Mouse (Mus musculus): ENCODE data around the gene 4931428L18Rik. TPM values are rescaled to one million over a fixed set of nuclear protein-coding genes. Genes with fewer than 3 reads are reported as not detected.

The 4931428L18Rik gene
- polyA plus RNA-seq, 1 experiment: 1.0 TPM

- Histone ChIP-seq H3K9ac (ENCODE audit: low read depth, poor library complexity, severe bottlenecking) (no peak overlapping the region), H3K27me3 (ENCODE audit: control insufficient read depth, insufficient read depth, low read length, poor library complexity, severe bottlenecking) (no peaks in the 10 kb centered on the region), H3K4me1 (ENCODE audit: control insufficient read depth, insufficient read depth, low read length) (no peaks in the 10 kb centered on the region), H3K9me3 (replicated peaks; ENCODE audit: control insufficient read depth, insufficient read depth, low read length, poor library complexity, severe bottlenecking) (no peaks in the 10 kb centered on the region), H3K36me3 (ENCODE audit: control insufficient read depth, insufficient read depth, low read length, poor library complexity, severe bottlenecking) (no peaks in the 10 kb centered on the region), H3K4me3 (ENCODE audit: low read depth, low read length) (no peak overlapping the region), H3K27ac (ENCODE audit: insufficient read depth, low read length) (no peak overlapping the region)
- TF ChIP-seq CTCF (IDR thresholded peaks at IDR 0.05; ENCODE audit: low read depth, low read length) (no peak), EP300 (IDR thresholded peaks at IDR 0.05; ENCODE audit: insufficient read depth, low read depth, low read length) (no peak), POLR2A (IDR thresholded peaks at IDR 0.05; ENCODE audit: insufficient read depth, low read length) (no peak)
Measured at GRCm38 (mm10) chr1:31059806-31060205, 162.7 kb downstream of the 4931428L18Rik start.

- Histone ChIP-seq H3K27ac (ENCODE audit: insufficient read depth, low read length) (no peak overlapping the region), H3K4me1 (ENCODE audit: control insufficient read depth, insufficient read depth, low read length) (no peaks in the 10 kb centered on the region), H3K27me3 (ENCODE audit: control insufficient read depth, insufficient read depth, low read length, poor library complexity, severe bottlenecking) (no peaks in the 10 kb centered on the region), H3K36me3 (ENCODE audit: control insufficient read depth, insufficient read depth, low read length, poor library complexity, severe bottlenecking) (no peaks in the 10 kb centered on the region), H3K9me3 (replicated peaks; ENCODE audit: control insufficient read depth, insufficient read depth, low read length, poor library complexity, severe bottlenecking) (no peaks in the 10 kb centered on the region), H3K4me3 (ENCODE audit: low read depth, low read length) (no peak overlapping the region), H3K9ac (ENCODE audit: low read depth, poor library complexity, severe bottlenecking) (no peak overlapping the region)
- TF ChIP-seq CTCF (IDR thresholded peaks at IDR 0.05; ENCODE audit: low read depth, low read length) (no peak), EP300 (IDR thresholded peaks at IDR 0.05; ENCODE audit: insufficient read depth, low read depth, low read length) (no peak), POLR2A (IDR thresholded peaks at IDR 0.05; ENCODE audit: insufficient read depth, low read length) (no peak)
Measured at GRCm38 (mm10) chr1:31058861-31059351, 163.6 kb downstream of the 4931428L18Rik start.

GRCm38 (mm10) chr1:31058196-31058595, 164.3 kb downstream of the 4931428L18Rik start:
- no peaks in the 10 kb centered on the region for H3K4me1 ChIP-seq (ENCODE audit: control insufficient read depth, insufficient read depth, low read length)
- no peak overlapping the region for H3K4me3 ChIP-seq (ENCODE audit: low read depth, low read length)
- TF ChIP-seq EP300 (IDR thresholded peaks at IDR 0.05; ENCODE audit: insufficient read depth, low read depth, low read length) (no peak), POLR2A (IDR thresholded peaks at IDR 0.05; ENCODE audit: insufficient read depth, low read length) (no peak), CTCF (IDR thresholded peaks at IDR 0.05; ENCODE audit: low read depth, low read length) (no peak)
- no peaks in the 10 kb centered on the region for H3K9me3 ChIP-seq (replicated peaks; ENCODE audit: control insufficient read depth, insufficient read depth, low read length, poor library complexity, severe bottlenecking)
- no peak overlapping the region for H3K9ac ChIP-seq (ENCODE audit: low read depth, poor library complexity, severe bottlenecking)
- no peaks in the 10 kb centered on the region for H3K36me3 ChIP-seq (ENCODE audit: control insufficient read depth, insufficient read depth, low read length, poor library complexity, severe bottlenecking)
- H3K27me3 ChIP-seq (ENCODE audit: control insufficient read depth, insufficient read depth, low read length, poor library complexity, severe bottlenecking): no peaks in the 10 kb centered on the region
- H3K27ac ChIP-seq (ENCODE audit: insufficient read depth, low read length): no peak overlapping the region

- Histone ChIP-seq H3K27me3 (ENCODE audit: control insufficient read depth, insufficient read depth, low read length, poor library complexity, severe bottlenecking) (no peaks in the 10 kb centered on the region), H3K9me3 (replicated peaks; ENCODE audit: control insufficient read depth, insufficient read depth, low read length, poor library complexity, severe bottlenecking) (no peaks in the 10 kb centered on the region), H3K4me1 (ENCODE audit: control insufficient read depth, insufficient read depth, low read length) (no peaks in the 10 kb centered on the region), H3K4me3 (ENCODE audit: low read depth, low read length) (no peak overlapping the region), H3K9ac (ENCODE audit: low read depth, poor library complexity, severe bottlenecking) (no peak overlapping the region), H3K36me3 (ENCODE audit: control insufficient read depth, insufficient read depth, low read length, poor library complexity, severe bottlenecking) (no peaks in the 10 kb centered on the region), H3K27ac (ENCODE audit: insufficient read depth, low read length) (no peak overlapping the region)
- TF ChIP-seq CTCF (IDR thresholded peaks at IDR 0.05; ENCODE audit: low read depth, low read length): no peak
- no peak for TF ChIP-seq POLR2A (IDR thresholded peaks at IDR 0.05; ENCODE audit: insufficient read depth, low read length)
- TF ChIP-seq EP300 (IDR thresholded peaks at IDR 0.05; ENCODE audit: insufficient read depth, low read depth, low read length): no peak
Measured at GRCm38 (mm10) chr1:31051370-31051921, 171.0 kb downstream of the 4931428L18Rik start.

GRCm38 (mm10) chr1:31049954-31050652, 172.4 kb downstream of the 4931428L18Rik start:
- no peak overlapping the region for H3K27ac ChIP-seq (ENCODE audit: insufficient read depth, low read length)
- no peaks in the 10 kb centered on the region for H3K36me3 ChIP-seq (ENCODE audit: control insufficient read depth, insufficient read depth, low read length, poor library complexity, severe bottlenecking)
- no peak overlapping the region for H3K4me3 ChIP-seq (ENCODE audit: low read depth, low read length)
- no peaks in the 10 kb centered on the region for H3K9me3 ChIP-seq (replicated peaks; ENCODE audit: control insufficient read depth, insufficient read depth, low read length, poor library complexity, severe bottlenecking)
- TF ChIP-seq EP300 (IDR thresholded peaks at IDR 0.05; ENCODE audit: insufficient read depth, low read depth, low read length): no peak
- no peak for TF ChIP-seq POLR2A (IDR thresholded peaks at IDR 0.05; ENCODE audit: insufficient read depth, low read length)
- no peak for TF ChIP-seq CTCF (IDR thresholded peaks at IDR 0.05; ENCODE audit: low read depth, low read length)
- H3K27me3 ChIP-seq (ENCODE audit: control insufficient read depth, insufficient read depth, low read length, poor library complexity, severe bottlenecking): no peaks in the 10 kb centered on the region
- no peak overlapping the region for H3K9ac ChIP-seq (ENCODE audit: low read depth, poor library complexity, severe bottlenecking)
- H3K4me1 ChIP-seq (ENCODE audit: control insufficient read depth, insufficient read depth, low read length): no peaks in the 10 kb centered on the region

GRCm38 (mm10) chr1:31043208-31043607, 179.3 kb downstream of the 4931428L18Rik start:
- no peak overlapping the region for H3K4me3 ChIP-seq (ENCODE audit: low read depth, low read length)
- no peaks in the 10 kb centered on the region for H3K4me1 ChIP-seq (ENCODE audit: control insufficient read depth, insufficient read depth, low read length)
- no peak overlapping the region for H3K27ac ChIP-seq (ENCODE audit: insufficient read depth, low read length)
- H3K27me3 ChIP-seq (ENCODE audit: control insufficient read depth, insufficient read depth, low read length, poor library complexity, severe bottlenecking): no peaks in the 10 kb centered on the region
- H3K9me3 ChIP-seq (replicated peaks; ENCODE audit: control insufficient read depth, insufficient read depth, low read length, poor library complexity, severe bottlenecking): no peaks in the 10 kb centered on the region
- H3K9ac ChIP-seq (ENCODE audit: low read depth, poor library complexity, severe bottlenecking): no peak overlapping the region
- TF ChIP-seq EP300 (IDR thresholded peaks at IDR 0.05; ENCODE audit: insufficient read depth, low read depth, low read length) (no peak), POLR2A (IDR thresholded peaks at IDR 0.05; ENCODE audit: insufficient read depth, low read length) (no peak), CTCF (IDR thresholded peaks at IDR 0.05; ENCODE audit: low read depth, low read length) (no peak)
- H3K36me3 ChIP-seq (ENCODE audit: control insufficient read depth, insufficient read depth, low read length, poor library complexity, severe bottlenecking): no peaks in the 10 kb centered on the region

Data from ES-Bruce4 (cell line).